Mouse (Mus musculus) mature B cell (primary cell): ENCODE measurements around the gene Gprc6a.

Experiments
- in situ Hi-C: fragments of 300-500 bp; cut with MboI; formaldehyde crosslinking; loops from 2 replicates; pipeline ENCODE4 v1.14.3; 2019

Gene Gprc6a

GRCm38 (mm10) chr10:51631411-51632136 lies at the start of gene Gprc6a:
Gprc6a (minus strand) TSS chr10:51631461.
- in situ Hi-C loops = no loop called here

GRCm38 (mm10) chr10:51678251-51678639 lies 47.0 kb upstream of the Gprc6a start:
- in situ Hi-C loops = no loop called here

DNA sequence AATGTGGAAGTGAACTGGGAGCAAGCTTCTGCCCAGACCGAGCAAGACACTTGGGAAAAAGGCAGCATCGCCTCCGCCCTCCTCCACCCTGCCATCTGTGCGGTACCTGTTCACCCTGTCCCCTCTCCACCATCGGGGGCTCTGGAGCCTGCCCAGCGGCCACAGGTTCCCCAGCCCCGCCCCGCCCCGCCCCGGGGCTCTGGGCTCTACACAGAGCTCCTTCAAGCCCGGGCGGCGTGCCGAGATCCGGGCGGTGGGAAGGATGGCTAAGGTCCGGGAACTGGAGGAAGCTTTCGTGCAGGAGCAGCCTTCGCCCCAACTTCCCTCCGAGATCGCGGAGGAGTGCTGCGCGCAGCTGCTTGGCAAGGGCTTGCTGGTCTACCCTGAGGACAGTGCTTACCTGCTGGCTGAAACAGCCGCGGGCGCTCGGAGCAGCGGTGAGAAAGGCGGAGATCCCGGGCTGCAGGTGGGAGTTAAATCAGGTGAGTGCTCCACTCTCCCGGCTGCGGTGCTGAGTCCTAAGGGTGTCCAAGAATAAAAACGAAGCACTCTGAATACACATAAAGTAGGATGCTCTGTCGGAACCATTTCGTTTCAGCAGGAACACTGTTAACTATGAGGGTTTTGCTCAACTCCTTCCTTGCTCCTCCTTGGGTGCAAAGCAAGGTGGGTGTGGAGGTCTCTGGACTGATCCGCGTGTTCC lies 46.4 kb upstream of the Gprc6a start, which contains the start of gene Rfx6:
Rfx6 (plus strand) TSS at position 209 of the 703 bp plus-strand sequence.
- in situ Hi-C loops = no loop called here

GRCm38 (mm10) chr10:51672082-51672779 lies 41.0 kb upstream of the Gprc6a start:
- in situ Hi-C loops = loop anchor here (25.0 kb wide), 1 partner anchor 960 kb away; no protein-coding TSS in a partner anchor

GRCm38 (mm10) chr10:51671583-51671982 lies 40.3 kb upstream of the Gprc6a start:
- in situ Hi-C loops = loop anchor here (25.0 kb wide), 1 partner anchor 959 kb away; no protein-coding TSS in a partner anchor

DNA sequence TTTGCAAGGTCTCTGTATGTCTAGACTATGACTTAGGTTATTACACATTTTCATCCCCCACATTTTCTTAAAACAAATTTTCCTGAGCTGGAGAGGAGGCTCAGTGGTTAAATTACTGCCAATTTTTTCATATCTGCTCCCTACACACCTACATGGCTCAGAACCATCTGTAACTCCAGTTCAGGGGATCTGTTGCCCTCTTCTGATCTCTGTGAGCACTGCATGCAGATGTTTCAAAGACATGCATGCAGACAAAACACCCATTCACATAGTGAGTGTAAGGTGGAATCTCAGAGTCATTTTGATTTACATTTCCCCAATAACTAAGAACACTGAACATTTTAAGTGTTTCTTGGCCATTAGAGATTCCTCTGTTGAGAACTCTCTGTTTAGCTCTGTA lies 38.1 kb upstream of the Gprc6a start:
- in situ Hi-C loops = loop anchor here (25.0 kb wide), 1 partner anchor 957 kb away; no protein-coding TSS in a partner anchor

DNA sequence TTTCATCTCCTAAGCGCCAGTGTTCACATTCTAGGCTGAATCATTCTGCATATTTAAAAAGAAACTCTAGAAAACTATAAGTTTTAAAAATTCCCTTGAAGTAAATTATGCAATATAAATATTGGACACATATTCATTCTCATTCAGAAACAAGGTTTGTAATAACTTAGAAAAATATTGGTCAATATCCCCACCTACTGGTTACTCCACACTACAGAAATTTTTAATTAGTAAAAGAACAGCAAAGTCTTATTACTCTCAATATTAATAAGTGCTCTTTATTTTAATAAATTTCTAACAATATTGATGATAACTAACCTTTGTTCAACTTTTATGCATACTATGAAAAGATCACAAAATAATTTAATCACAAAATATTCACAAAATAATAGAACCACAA lies 26.1 kb upstream of the Gprc6a start:
- in situ Hi-C loops = loop anchor here (25.0 kb wide), 1 partner anchor 945 kb away; no protein-coding TSS in a partner anchor

DNA sequence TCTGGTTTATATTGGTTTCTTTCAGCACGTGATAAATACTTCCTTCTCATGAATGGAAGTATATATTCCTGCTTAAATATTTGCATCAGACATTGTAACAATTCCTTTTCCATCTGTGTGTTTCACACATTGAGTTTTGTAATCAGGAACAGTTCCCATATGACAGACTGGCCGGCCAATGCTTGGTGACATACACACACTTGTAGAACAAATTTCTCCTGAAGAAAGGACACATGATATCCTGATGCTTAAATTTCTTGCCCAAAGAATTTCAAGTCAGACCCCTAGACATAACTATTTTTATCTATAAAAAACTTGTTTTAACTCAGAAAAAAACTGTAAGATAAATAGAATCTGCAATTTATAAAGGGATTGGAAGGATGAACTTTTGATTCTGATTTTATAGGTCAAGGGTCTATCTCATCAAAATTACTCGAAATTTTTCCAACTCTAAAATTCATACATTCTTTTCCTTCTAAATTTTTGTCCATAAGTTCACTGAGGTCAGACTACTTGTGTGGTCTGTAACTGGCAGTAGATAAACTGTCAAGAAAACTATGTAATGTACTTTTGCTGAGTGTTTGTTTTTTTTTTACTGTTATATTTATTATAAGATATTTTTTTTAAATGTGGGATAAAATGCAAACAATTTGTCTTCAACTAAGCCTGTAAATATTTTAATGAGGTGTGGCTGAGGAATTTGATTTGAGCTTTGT lies 18.4 kb upstream of the Gprc6a start:
- in situ Hi-C loops = loop anchor here (25.0 kb wide), 1 partner anchor 937 kb away; no protein-coding TSS in a partner anchor

- in situ Hi-C loops = no loop called here
Observed at GRCm38 (mm10) chr10:51621193-51621592, 10.1 kb downstream of the Gprc6a start.

- in situ Hi-C loops = no loop called here
Observed at GRCm38 (mm10) chr10:51620126-51620525, 11.1 kb downstream of the Gprc6a start.

DNA sequence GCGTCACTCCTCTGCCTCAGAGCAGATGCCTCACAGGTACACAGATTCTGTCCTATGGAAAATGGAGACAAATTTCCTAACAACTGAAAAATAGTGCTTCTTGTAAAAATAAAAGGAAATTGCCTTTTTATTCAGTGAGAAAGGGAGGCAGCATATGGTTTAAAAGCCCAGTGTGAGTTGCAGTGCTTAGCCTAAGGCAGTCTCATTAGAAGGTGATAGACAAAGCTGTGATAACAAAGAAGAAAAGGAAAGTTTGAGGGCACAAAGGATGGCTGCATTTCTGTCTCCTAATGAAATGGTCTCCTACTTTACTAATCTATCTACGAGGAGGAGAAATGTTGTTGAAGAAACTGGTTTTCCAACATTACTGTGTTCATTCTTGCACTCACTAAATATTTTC lies 12.7 kb downstream of the Gprc6a start:
- in situ Hi-C loops = no loop called here

DNA sequence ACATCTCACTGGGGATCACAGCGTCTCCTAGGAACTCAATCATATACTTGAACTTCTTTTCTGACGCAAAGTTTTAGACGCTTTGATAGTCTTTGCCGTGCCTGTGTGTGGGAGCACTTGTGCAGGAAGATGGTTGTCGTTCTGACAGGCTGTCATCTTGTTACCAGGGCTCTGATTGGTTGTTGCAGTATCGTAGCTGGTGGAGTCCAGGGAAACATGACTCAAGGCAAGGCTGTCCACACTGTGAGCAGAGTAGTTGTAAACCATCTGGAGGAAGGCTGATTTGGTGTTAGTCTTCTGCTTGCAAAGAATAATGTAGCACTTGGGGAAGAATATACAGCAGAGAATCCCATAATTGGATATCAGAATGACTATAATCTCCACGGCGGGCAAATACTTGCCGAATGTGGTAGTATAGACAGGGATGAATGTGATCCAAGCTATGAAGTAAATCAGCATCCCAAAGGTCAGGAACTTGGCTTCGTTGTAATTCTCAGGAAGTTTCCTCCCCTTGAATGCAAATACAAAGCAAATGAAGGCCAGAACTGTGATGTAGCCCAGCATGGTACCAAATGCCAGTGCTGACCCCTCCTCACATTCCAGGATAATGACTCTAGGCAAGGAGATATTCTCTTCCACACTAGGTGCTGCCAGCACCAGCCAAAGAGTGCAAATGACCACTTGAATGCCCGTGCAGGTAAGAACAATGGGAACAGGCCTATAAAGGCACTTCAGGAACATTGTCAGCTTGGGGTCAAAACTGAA lies 16.3 kb downstream of the Gprc6a start:
- in situ Hi-C loops = no loop called here

DNA sequence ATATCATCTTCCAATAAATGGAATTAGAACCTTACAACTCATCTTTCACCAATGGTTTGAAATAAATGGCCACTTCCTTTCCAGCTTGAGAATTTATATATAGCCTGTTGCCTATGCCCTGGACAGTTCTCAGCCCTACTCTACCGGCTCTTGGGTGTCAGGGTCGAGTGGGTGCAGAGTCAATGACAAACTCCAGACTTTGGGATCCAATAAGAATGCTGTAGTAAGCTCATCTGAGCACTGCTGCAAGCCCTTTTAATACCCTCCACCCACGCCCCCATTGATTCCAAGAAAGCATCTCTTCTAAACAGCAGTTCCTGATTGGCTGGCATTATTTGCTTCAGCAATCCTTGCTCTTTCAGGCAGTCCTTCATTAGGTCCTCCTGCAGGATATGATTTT lies 17.8 kb downstream of the Gprc6a start:
- in situ Hi-C loops = no loop called here

DNA sequence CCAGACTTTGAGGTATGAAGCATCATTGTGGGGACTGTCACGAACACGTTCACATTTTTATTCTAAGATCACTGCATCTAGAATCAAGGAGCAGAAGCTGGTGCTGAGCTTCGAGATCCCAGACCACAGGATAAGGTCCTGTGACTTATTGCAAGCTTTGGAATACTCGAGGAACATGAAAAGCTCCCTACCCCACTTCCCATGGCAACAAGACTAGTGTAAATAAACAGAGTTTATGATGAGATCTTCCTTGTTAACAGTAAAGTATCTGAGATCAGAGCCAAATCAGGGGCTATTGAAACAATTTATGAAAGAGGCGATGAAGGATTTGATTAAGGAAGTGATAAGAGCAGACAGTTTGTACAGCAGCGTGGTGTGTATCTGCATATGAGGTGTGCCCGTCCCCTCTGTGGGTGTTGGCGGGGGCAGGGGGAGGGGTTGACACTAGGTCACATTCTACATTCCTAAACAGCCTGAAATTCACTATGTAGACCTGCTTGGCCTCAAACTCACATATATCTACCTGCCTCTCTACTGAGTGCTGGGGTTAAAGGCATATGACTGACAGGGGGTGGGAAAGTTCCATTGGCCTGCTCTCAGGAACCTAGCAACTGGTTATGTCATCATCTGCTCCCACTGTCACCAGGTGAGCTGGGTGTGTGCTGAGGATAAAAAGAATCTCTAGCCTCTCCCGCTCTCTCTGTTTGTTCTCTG lies 19.1 kb downstream of the Gprc6a start:
- in situ Hi-C loops = no loop called here

GRCm38 (mm10) chr10:51609741-51610425 lies 21.4 kb downstream of the Gprc6a start:
- in situ Hi-C loops = no loop called here

DNA sequence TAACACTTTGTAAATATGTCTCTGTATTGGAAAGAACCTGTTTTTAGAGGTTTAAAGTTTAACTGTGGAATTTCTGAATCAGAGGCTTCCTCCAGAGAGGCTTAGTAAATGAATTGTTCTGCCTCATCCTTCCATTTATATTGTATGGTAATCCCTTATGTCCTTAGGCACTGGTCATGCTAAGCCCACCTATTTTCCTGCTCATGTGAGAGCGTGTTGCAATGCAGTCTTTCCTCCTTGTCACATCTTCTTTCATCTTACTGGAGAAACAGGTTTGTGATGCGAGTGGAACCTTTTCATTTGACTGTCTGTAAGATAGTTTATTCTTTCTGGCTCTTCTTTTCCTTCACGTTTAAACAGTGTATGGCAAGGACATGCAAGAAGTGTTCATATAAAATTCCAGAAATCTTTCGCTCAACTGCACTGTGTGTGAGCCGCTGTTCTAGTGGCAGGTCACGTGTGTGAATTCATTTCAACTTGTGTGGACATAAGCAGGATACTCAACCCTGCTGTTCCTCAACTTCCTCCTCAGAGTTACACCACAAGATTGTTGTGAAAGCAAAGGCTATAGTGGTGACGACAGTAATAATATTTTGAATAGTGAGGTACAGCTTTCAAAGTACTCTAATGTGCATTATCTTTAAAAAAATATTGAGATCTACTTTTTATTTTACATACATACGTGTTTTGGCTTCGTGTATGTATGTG lies 34.2 kb downstream of the Gprc6a start:
- in situ Hi-C loops = no loop called here

- in situ Hi-C loops = no loop called here
Observed at GRCm38 (mm10) chr10:51595001-51595931, 36.0 kb downstream of the Gprc6a start.

DNA sequence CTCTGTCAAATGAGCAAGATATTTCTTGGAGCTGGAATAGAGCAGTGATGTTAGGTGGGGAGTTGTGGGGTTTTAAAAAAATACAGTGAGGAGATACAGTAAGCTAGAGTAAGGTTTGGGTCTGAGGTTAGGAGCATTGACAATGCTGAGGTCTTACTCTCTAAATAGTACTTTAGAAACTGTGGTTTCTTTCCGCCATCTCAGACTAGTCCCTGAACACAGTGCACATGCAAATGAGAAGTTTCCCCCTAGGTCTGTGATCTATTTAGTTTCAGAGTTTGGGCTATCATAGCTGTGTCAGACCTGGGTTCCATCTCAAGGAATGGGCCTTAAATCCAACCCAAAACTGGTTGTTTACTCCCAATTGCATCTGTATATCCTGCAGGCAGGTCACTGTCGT lies 39.7 kb downstream of the Gprc6a start:
- in situ Hi-C loops = no loop called here
